Mouse (Mus musculus): ENCODE measurements around the gene Rtn4rl2. TPM values are rescaled to one million over a fixed set of nuclear protein-coding genes. Genes with fewer than 3 reads are reported as not detected.
"Not testable (repeated sequence)": the region's sequence is repeated elsewhere in the genome, so short reads cannot be mapped to it uniquely, and the experiment has no call there.

Rtn4rl2 gene
- 5.2 and 5.4 TPM in 2 replicates for polyA plus RNA-seq (2016; fragmentation: Nextera tagmentation; extraction: Ambion mirVana)

DNA sequence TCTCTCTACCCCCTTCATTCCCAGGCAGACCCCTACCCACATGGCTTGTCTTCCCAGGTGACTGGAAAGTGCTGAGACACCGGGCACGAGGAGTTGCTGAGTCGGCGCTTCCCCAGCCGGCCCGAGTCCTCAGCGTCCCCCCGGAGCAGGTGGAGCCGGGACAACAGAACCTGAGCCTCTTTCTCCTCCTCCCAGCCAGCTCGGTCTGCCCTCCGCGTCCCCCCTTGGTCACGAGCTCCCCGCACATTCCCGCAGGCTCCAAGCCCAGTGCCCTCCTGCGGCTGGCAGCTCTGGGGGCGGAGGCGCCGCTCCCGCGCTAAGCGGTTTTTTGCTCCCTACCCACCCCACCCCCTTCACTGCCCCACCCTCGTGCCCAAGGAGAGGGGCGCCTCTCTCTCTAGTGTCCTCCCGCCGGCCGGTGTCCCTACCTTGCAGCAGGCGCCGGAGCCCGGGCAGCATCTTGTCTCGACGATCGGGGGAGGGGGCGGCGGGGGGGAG lies at the start of gene Rtn4rl2:
Gene Rtn4rl2 (minus strand): TSS at position 477 of the 498 bp plus-strand sequence.
- ATAC-seq (ENCODE audit: insufficient number of reproducible peaks, insufficient read depth, low FRiP score, low TSS enrichment), result no peak
- H3K4me1 ChIP-seq, result peaks cover 42% of the 10 kb centered on the region
- peak within 1 kb of the TSS; percentile 63 for H3K4me3 ChIP-seq
- H3K36me3 ChIP-seq, result no peaks in the 10 kb centered on the region
- H3K4me2 ChIP-seq (replicated peaks), result peak within 1 kb of the TSS; percentile 81
- peaks cover 88% of the 10 kb centered on the region for H3K27me3 ChIP-seq
- WGBS, result 1% methylated on average over 35 of the region's 35 CpGs
- H3K27ac ChIP-seq, result no peak within 1 kb of the TSS
- peak within 1 kb of the TSS; percentile 16 for H3K9ac ChIP-seq
- H3K9me3 ChIP-seq, result no peaks in the 10 kb centered on the region

DNA sequence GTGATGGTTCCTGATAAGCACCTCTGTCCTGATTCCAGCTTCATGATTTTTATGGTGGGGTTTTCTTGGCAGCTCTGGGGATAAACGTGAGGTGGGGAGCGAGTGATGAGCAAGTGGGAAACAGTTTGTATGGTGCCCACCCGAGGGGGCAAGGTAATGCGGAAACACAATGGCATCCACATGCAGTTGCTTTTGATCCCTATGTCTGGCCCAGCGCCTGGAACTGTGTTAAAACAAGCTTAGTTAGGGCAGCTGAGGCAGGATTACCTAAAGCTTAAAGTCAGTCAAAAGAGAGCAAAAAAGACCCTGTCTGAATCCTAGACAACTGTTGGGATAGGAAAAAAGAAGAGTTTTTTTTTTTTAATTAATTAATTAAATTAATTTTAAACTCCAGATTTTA lies 48.6 kb upstream of the Rtn4rl2 start:
- 74% methylated on average over 5 of the region's 5 CpGs for WGBS

DNA sequence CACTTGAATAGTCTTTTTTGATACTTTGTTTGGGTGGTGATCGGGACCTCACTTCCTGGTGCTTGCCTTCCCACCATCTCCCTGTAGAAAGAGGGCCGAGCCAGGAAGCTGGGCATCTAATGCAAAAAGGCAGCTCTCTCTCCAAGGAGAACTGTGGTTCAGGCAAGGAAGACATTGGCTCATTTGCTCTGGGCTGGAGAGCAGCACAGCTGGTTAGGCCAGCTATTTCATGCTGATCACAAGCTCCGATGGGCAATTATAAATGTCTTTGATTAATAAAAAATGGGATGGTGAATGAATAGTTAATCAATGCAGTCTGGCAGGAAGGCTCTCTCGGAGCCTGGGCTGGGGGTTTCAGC lies 48.1 kb upstream of the Rtn4rl2 start:
- Histone ChIP-seq H3K27ac (no peak overlapping the region), H3K27me3 (no peaks in the 10 kb centered on the region), H3K9ac (no peak overlapping the region), H3K4me3 (no peak overlapping the region), H3K36me3 (0 out of 2 replicates have a peak, but pooled peaks cover 2% of the 10 kb centered on the region), H3K9me3 (0 out of 2 replicates have a peak, but pooled peaks cover 3% of the 10 kb centered on the region), H3K4me1 (peaks cover 11% of the 10 kb centered on the region), H3K4me2 (replicated peaks) (no peak overlapping the region)
- WGBS, result 55% methylated on average over 4 of the region's 4 CpGs
- no peak for ATAC-seq (ENCODE audit: insufficient number of reproducible peaks, insufficient read depth, low FRiP score, low TSS enrichment)

More for the DNA sequence above, 48.6 kb upstream of the Rtn4rl2 start:
- Histone ChIP-seq H3K9me3 (0 out of 2 replicates have a peak, but pooled peaks cover 3% of the 10 kb centered on the region), H3K4me3 (no peak overlapping the region), H3K27me3 (no peaks in the 10 kb centered on the region), H3K9ac (no peak overlapping the region), H3K27ac (no peak overlapping the region), H3K4me1 (peaks cover 11% of the 10 kb centered on the region), H3K4me2 (replicated peaks) (no peak overlapping the region), H3K36me3 (0 out of 2 replicates have a peak, but pooled peaks cover 2% of the 10 kb centered on the region)
- no peak for ATAC-seq (ENCODE audit: insufficient number of reproducible peaks, insufficient read depth, low FRiP score, low TSS enrichment)

DNA sequence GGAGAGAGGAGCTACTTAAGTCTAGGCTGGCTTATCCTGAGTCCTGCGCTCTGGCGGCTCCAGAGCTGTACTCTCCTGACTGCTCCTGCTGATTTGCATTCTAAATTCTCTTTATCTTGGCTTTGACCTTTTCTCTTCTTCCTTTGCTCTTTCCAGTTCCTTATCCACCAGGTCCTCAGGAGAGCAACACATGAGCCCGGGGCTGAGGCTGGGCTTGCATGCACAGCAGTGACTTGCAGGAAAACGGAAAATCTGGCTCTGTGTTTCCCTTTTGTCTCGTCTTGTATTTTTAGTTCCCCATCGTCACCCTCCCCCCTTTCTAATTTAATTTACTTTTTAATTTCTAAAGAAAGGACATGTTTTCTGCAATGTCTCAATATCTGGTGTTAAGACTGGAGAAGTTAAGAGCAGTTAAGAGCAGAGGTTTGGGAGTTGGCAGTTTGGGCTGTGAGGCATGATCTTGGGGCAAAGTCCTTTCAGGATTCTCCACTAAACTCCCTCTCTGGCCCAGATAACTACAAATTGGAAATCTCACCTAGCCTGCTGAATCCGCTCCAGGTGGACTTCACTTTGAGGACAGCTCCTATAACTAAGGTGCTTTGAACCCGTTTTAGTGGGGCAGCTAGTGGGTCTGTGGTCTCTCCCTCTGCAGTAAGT lies 47.6 kb upstream of the Rtn4rl2 start:
- no peak overlapping the region for H3K4me3 ChIP-seq
- H3K36me3 ChIP-seq, result 0 out of 2 replicates have a peak, but pooled peaks cover 2% of the 10 kb centered on the region
- peaks cover 11% of the 10 kb centered on the region for H3K4me1 ChIP-seq
- no peak overlapping the region for H3K9ac ChIP-seq
- ATAC-seq (ENCODE audit: insufficient number of reproducible peaks, insufficient read depth, low FRiP score, low TSS enrichment), result no peak
- no peaks in the 10 kb centered on the region for H3K27me3 ChIP-seq
- H3K4me2 ChIP-seq (replicated peaks), result no peak overlapping the region
- H3K9me3 ChIP-seq, result 0 out of 2 replicates have a peak, but pooled peaks cover 3% of the 10 kb centered on the region
- WGBS, result 69% methylated on average over 8 of the region's 8 CpGs
- no peak overlapping the region for H3K27ac ChIP-seq

DNA sequence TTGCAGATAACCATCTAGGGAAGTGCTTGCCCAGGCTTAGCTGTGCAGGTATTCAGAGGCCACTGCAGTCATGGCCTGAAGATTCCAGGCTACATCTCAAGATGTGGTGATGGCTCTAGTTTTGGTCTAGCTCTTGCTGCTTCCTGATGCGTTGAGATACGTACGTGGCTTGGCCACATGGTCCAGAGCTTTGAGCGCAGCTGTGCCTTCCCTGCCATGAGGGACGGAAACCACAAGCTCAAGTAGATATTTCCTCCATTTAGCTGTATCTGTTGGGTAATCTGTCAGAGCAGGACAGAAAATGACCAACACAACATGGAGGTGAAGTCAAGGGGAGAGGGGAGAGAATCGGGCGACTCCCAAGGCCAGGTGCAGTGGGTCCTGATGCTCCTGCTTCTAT lies 43.7 kb upstream of the Rtn4rl2 start:
- Histone ChIP-seq H3K9me3 (no peaks in the 10 kb centered on the region), H3K36me3 (no peaks in the 10 kb centered on the region), H3K4me3 (no peak overlapping the region), H3K9ac (no peak overlapping the region), H3K4me2 (replicated peaks) (no peak overlapping the region), H3K27ac (no peak overlapping the region), H3K4me1 (no peaks in the 10 kb centered on the region), H3K27me3 (no peaks in the 10 kb centered on the region)
- ATAC-seq (ENCODE audit: insufficient number of reproducible peaks, insufficient read depth, low FRiP score, low TSS enrichment), result no peak
- WGBS, result 93% methylated on average over 7 of the region's 7 CpGs

DNA sequence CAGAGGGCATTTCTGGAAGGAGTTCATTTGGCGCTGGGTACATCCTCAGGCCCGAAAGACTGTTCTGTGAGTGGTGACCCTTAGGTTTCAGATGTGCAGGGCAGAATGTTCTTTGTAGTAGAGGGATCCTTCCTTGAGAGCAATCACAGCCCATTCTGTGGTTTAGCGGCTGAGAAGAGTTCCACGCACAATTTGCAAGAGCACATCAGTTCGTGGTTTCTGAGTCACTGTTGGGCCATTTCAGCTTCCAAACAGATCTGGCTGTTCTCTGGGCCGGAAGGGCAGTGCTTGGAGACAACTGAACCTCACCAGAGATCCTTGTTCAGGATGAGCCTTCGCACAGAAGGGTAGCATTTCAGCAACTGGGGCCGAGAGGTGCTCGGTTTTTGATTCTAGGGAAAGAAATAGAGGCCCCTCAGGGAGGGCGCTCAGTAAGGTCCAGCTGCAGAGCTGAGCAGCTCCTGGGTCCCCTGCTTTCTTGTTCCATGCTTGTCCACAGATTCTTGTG lies 33.1 kb upstream of the Rtn4rl2 start:
- Histone ChIP-seq H3K9me3 (no peaks in the 10 kb centered on the region), H3K9ac (no peak overlapping the region), H3K27ac (no peak overlapping the region), H3K4me1 (no peaks in the 10 kb centered on the region), H3K27me3 (no peaks in the 10 kb centered on the region), H3K36me3 (no peaks in the 10 kb centered on the region), H3K4me3 (no peak overlapping the region), H3K4me2 (replicated peaks) (no peak overlapping the region)
- 83% methylated on average over 10 of the region's 10 CpGs for WGBS
- ATAC-seq (ENCODE audit: insufficient number of reproducible peaks, insufficient read depth, low FRiP score, low TSS enrichment), result no peak

DNA sequence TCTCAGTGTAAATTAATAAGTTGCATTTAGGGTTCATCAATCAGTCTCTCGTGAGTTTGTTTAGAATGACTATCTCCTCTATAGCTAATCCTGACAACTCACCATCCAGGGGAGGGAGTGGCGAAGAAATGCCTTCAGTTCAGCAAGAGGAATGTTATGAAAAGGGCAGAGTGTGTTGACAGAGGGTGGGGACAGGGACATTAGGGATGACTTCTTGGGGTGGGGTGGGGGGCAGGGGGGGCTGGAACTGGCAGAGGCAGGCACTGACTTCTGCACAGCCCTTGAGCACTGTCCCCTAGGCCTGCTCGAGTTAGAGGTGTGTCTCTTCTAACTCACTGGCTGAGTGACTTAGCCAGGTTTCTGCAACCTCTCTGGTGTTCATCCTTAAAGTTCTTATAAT lies 31.7 kb upstream of the Rtn4rl2 start:
- H3K9ac ChIP-seq, result no peak overlapping the region
- H3K4me3 ChIP-seq, result no peak overlapping the region
- no peaks in the 10 kb centered on the region for H3K4me1 ChIP-seq
- WGBS, result 60% methylated on average over 3 of the region's 3 CpGs
- H3K9me3 ChIP-seq, result no peaks in the 10 kb centered on the region
- H3K4me2 ChIP-seq (replicated peaks), result no peak overlapping the region
- H3K27me3 ChIP-seq, result no peaks in the 10 kb centered on the region
- H3K27ac ChIP-seq, result no peak overlapping the region
- H3K36me3 ChIP-seq, result no peaks in the 10 kb centered on the region
- no peak for ATAC-seq (ENCODE audit: insufficient number of reproducible peaks, insufficient read depth, low FRiP score, low TSS enrichment)

DNA sequence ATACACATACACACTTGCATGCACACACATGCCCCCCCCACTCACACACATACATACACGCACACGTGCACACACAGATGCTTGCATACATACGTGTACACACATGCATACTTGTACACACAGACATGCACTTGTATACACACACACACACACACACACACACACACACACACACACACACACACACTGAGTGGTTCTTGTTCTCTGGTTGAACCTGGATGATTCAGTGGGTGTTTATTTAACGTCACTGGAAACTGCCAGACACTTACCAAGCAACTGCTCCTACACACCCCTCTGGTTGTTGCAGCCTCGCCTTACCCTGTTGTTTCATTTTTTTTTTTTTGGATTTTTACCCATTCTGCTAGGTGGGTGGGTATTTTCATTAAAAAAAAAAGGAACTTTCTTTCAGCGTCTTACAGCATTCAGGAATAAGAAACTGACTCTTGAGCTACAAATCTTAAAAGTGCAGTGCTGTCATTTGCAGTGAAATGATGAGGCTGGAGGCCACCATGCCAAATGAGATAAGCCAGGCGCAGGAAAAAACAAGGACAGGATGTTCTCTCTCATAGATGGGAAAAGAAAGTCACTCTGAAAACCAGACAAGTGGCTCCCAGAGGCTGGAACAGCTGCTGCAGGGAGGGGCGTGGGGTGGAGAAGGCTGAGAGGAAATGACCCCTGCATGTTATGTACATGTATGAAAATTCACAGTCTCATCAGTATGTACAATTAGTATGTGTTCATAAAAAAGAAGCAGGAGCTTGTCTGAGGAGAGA lies 30.2 kb upstream of the Rtn4rl2 start:
- H3K9me3 ChIP-seq, result no peaks in the 10 kb centered on the region
- H3K27me3 ChIP-seq, result no peaks in the 10 kb centered on the region
- no peak overlapping the region for H3K9ac ChIP-seq
- 77% methylated on average over 8 of the region's 8 CpGs for WGBS
- no peak overlapping the region for H3K4me2 ChIP-seq (replicated peaks)
- H3K4me3 ChIP-seq, result no peak overlapping the region
- H3K36me3 ChIP-seq, result no peaks in the 10 kb centered on the region
- ATAC-seq (ENCODE audit: insufficient number of reproducible peaks, insufficient read depth, low FRiP score, low TSS enrichment), result no peak
- no peak overlapping the region for H3K27ac ChIP-seq
- H3K4me1 ChIP-seq, result no peaks in the 10 kb centered on the region

DNA sequence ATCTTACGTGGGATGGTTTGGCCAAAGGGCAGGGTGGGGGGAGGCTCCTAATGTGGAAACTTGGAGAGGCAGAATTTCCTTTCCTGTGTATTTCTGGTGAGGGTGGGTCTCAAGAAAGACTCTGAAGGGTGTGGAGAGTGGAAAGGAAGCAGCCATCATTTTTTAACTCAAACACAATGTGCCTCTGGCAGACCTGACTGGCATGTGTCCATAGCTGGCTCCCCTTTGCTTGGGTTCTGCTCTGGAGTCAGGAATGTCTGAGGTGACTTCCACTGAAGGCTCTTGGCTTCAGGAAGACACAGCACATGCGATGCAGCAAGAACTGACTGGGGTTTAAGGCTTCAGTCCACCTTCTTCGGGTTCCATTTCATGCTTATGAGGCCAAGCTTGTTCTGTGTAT lies 28.8 kb upstream of the Rtn4rl2 start:
- H3K27me3 ChIP-seq, result no peaks in the 10 kb centered on the region
- 56% methylated on average over 3 of the region's 3 CpGs for WGBS
- H3K27ac ChIP-seq, result no peak overlapping the region

DNA sequence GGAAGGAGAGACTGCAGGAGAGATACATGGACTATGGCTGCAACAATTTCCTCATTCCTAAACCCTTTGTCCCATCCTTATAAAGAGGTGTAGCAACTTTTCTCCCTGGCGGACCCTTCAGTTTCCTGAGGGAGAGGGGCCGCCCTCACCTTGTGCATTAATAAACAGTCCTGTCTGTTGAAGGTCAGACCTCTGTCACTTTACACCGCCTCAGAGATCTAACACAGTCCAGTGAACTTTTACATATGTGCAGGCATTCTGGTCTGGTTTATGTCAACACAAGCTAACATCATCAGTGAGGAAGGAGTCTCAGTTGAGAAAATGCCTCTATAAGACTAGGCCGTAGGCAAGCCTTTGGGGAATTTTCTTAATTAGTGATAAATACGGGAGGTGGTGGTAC lies 27.4 kb upstream of the Rtn4rl2 start:
- Histone ChIP-seq H3K27ac (no peak overlapping the region), H3K9ac (no peak overlapping the region), H3K36me3 (no peaks in the 10 kb centered on the region), H3K9me3 (no peaks in the 10 kb centered on the region), H3K4me1 (no peaks in the 10 kb centered on the region), H3K4me2 (replicated peaks) (no peak overlapping the region), H3K27me3 (no peaks in the 10 kb centered on the region), H3K4me3 (no peak overlapping the region)
- 65% methylated on average over 5 of the region's 5 CpGs for WGBS
- no peak for ATAC-seq (ENCODE audit: insufficient number of reproducible peaks, insufficient read depth, low FRiP score, low TSS enrichment)

More for the DNA sequence above, 28.8 kb upstream of the Rtn4rl2 start:
- no peak for ATAC-seq (ENCODE audit: insufficient number of reproducible peaks, insufficient read depth, low FRiP score, low TSS enrichment)
- Histone ChIP-seq H3K4me2 (replicated peaks) (no peak overlapping the region), H3K9me3 (no peaks in the 10 kb centered on the region), H3K4me1 (no peaks in the 10 kb centered on the region), H3K4me3 (no peak overlapping the region), H3K9ac (no peak overlapping the region), H3K36me3 (no peaks in the 10 kb centered on the region)

DNA sequence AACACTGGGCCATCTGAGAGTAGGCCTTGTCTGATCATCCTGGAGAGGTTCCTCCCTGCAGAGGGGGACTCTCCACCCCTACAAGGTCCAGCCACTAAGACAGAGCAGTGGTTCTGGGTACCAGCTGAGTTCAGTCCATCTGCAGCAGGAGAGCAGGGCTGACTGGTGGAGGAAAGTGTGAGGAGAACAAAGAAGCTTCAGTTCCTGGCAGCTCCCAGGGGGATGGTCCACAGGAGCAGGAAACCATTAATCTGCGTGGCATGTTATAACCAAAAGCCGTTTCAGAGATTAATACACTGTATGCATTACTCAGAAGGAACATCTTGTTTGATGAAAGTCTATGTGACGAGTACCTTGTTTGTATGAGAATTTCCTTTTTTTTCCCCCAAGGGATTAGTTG lies 26.2 kb upstream of the Rtn4rl2 start:
- 28% methylated on average over 3 of the region's 3 CpGs for WGBS
- Histone ChIP-seq H3K9ac (no peak overlapping the region), H3K36me3 (no peaks in the 10 kb centered on the region), H3K9me3 (no peaks in the 10 kb centered on the region), H3K4me3 (no peak overlapping the region), H3K27me3 (no peaks in the 10 kb centered on the region), H3K4me2 (replicated peaks) (no peak overlapping the region), H3K4me1 (no peaks in the 10 kb centered on the region), H3K27ac (no peak overlapping the region)
- no peak for ATAC-seq (ENCODE audit: insufficient number of reproducible peaks, insufficient read depth, low FRiP score, low TSS enrichment)

DNA sequence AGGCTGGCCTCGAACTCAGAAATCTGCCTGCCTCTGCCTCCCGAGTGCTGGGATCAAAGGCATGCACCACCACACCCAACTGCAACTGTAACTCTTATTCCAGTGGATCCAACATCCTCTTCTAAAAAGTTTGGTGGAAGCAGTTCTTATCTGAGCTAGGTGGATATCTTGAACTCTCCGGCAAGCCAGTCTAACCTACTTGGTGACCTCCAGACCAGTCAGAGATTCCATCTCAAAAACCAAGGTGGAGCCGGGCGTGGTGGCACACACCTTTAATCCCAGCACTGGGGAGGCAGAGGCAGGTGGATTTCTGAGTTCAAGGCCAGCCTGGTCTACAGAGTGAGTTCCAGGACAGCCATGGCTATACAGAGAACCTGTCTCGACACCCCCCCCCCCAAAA lies 10.2 kb upstream of the Rtn4rl2 start:
- H3K27ac ChIP-seq; H3K9ac ChIP-seq; H3K36me3 ChIP-seq; H3K9me3 ChIP-seq; H3K4me3 ChIP-seq; H3K27me3 ChIP-seq; H3K4me1 ChIP-seq; ATAC-seq (ENCODE audit: insufficient number of reproducible peaks, insufficient read depth, low FRiP score, low TSS enrichment); H3K4me2 ChIP-seq (replicated peaks): not testable (repeated sequence)
- 96% methylated on average over 6 of the region's 6 CpGs for WGBS

Data from embryonic facial prominence, embryonic 12.5 days (tissue).